Mouse (Mus musculus) kidney, adult 2 months (tissue): ENCODE results near the gene Cfi.

Experiments
- CTCF ChIP-seq: fragments of 200-500 bp; conservative IDR thresholded peaks from 2 replicates; pipeline ENCODE4 v1.5.1; 2011; ENCODE audit warnings: low read depth, mild to moderate bottlenecking, control low read depth, low read length, moderate library complexity, mixed read lengths; ENCODE audit not compliant: insufficient read depth, insufficient read length
- POLR2A ChIP-seq: fragments of 200-500 bp; IDR thresholded peaks from one replicate; pipeline ENCODE4 v1.6.1; 2011; ENCODE audit warnings: low read depth, low read length, control low read depth

DNA sequence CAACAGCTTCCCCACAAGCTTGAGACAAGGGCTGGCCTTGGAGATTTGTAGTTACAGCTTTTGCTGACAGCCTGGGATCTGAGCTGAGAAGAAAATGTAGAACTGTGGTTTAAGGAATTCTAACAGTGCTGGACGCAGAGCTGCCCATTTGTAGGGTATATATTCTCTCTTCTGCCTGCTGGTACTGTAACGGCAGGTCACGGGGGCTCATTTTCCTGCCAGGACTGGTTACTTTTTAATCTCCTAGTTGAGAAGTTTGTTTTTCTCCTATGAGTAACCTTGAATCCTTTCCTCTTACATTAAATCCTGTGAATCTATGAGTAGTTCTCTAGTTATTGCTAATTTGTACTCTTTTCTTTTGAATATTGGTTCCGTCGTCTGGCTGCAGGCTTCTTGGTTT, 41.9 kb upstream of the Cfi start:
- TF ChIP-seq CTCF (no peak), POLR2A (no peak)
